Mouse (Mus musculus): ENCODE measurements around the gene Slc35a1.

Gene Slc35a1

DNA sequence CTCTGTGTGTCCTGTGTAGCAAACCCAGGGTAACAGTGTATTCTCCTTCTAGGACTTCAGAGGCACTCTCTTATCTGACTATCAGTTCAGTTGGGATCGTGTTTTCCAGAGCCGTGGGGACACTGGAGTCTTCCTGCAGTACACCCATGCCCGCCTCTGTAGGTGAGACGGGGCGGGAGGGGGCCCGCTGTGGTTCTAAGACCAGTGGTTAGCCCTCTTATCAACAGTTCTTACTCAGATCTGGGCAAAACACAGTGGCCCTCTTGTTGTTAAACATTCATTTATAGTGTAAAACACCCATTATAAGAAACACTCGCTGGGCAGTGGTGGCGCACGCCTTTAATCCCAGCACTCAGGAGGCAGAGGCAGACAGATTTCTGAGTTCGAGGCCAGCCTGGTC is 31.1 kb downstream of the Slc35a1 start:
- no peak for DNase-seq (ENCODE audit: extremely low read depth, low read depth, low spot score)

- no peak for DNase-seq (ENCODE audit: extremely low read depth, low read depth, low spot score)
Observed at GRCm38 (mm10) chr4:34653179-34653578, 34.1 kb downstream of the Slc35a1 start.

DNA sequence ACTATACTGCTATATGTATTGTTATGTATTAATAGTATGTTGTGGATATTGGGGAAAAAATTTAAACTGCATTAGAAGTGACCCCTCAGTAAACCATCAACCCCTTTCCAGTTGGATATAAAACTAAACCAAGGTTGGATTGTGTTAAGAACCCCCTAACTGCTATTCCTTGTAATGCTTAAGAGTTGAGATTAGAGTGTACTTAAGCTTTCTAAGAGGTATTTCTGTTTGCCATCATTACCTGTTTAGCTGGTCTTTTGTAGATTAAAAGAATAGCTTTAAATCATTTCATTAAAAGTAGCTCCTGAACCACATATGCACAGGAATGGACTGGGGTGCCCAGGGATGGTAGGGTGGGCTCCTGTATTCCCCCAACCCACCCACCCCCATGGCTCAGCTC is 42.5 kb downstream of the Slc35a1 start:
- DNase-seq (ENCODE audit: extremely low read depth, low read depth, low spot score): no peak

- DNase-seq (ENCODE audit: extremely low read depth, low read depth, low spot score): no peak
Observed at GRCm38 (mm10) chr4:34640731-34641130, 46.5 kb downstream of the Slc35a1 start.

DNA sequence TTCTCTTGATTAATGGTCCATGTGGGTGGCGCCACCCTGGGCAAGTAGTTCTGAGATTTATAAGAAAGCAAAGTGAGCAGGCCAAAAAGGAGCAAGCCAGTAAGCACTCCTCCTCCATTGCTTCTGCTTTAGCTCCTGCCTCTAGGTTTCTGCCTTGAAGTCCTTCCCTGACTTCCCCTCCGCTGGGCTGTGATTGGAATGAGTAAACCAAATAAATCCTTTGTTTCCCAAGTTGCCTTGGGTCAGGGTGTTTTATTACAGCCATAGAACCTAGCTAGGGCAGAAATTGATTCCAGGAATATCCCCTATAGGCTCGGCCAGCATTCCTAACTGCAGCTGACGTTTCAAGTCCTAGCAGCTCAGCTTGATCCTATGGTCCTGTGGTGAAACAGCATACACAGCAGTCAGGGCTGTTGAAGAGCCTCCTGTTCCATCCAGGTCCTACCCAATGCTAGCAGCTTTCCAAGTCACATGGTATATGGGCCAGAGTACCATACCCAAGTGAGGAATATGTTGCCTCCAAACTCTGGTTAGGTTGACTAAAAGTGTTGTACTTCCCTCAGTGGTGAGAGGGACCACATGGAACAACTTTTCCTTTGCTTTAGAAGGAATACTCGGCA is 47.4 kb downstream of the Slc35a1 start:
- DNase-seq (ENCODE audit: extremely low read depth, low read depth, low spot score): no peak

GRCm38 (mm10) chr4:34637851-34638250 is 49.4 kb downstream of the Slc35a1 start:
- DNase-seq (ENCODE audit: extremely low read depth, low read depth, low spot score): no peak

DNA sequence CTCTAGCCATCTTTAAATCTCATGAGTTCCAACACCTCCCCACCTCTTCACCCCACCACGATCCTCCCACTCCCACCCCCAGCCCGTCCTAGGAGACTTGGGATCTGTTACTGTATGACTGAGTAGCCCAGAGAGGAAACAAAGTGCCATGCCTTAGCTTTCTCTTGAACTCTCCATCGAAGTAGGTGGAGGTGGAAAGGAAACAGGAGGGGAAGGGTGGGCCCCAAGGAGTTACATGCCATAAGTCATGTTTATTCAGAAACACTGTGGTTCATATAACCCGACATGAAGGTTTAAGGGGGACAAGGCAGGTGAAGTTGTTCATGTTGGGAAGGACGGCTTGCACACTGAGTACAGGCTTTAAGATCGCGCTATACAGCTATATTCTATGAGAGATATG is 49.9 kb downstream of the Slc35a1 start:
- no peak for DNase-seq (ENCODE audit: extremely low read depth, low read depth, low spot score)

DNA sequence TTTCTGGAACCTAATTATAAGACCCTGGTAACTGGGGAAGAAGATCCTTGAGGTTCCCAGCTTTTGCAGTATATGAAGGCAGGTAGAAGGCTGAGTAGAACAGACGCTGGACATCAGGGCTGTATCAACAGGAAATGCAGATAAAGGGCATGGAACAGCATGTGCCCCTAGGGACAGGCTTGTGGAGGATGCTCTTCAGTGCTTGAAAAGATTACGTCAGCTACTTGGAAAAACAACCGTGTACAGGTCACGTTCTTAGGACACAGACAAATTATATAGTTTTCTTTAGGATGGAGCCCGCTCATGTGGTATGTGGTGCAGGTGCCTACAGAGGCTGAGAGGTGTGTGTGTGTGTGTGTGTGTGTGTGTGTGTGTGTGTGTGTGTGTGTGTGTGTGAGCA is 51.2 kb downstream of the Slc35a1 start:
- DNase-seq (ENCODE audit: extremely low read depth, low read depth, low spot score): no peak

GRCm38 (mm10) chr4:34634129-34634528 is 53.1 kb downstream of the Slc35a1 start:
- DNase-seq (ENCODE audit: extremely low read depth, low read depth, low spot score): no peak

DNA sequence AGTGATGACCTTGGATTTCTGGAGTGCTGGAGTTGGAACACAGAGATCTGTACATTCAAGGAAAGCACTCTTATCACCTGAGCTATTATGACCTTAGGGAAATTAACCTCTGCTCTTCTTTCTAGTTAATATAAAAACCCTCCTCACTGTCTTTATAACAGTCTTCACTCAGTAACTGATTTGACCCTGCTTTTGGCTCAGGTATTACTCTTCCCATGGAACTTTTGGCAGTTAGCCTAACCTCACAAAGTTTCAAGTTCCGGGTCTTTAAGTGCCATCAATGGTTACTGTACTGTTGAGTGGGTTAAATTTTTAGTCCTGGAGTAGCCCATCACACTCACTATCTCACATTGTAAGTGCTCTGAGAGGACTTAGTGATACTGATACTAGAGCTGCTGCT is 57.3 kb downstream of the Slc35a1 start:
- DNase-seq (ENCODE audit: extremely low read depth, low read depth, low spot score): no peak

GRCm38 (mm10) chr4:34626401-34626800 is 60.8 kb downstream of the Slc35a1 start:
- DNase-seq (ENCODE audit: extremely low read depth, low read depth, low spot score): no peak

DNA sequence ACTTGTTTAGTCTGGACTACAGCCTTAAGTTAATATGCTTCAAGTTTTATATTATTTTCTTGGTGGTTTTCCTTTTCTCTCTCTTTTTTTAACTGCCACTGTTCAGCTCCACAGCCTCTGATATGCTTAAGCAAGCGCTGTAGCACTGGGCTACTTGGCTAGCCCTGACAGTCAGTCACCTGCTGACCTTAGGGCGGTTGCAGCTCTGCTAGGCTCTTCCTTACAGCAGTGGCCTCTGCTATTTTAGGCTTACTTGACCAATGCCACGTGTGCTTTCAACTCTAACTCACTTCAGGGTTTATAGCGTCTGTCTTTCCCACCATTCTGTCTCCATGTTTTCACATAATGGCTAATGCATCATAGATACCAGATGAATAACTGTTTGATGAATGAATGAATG is 61.7 kb downstream of the Slc35a1 start:
- DNase-seq (ENCODE audit: extremely low read depth, low read depth, low spot score): no peak

- no peak for DNase-seq (ENCODE audit: extremely low read depth, low read depth, low spot score)
Observed at GRCm38 (mm10) chr4:34616146-34616545, 71.1 kb downstream of the Slc35a1 start.

DNA sequence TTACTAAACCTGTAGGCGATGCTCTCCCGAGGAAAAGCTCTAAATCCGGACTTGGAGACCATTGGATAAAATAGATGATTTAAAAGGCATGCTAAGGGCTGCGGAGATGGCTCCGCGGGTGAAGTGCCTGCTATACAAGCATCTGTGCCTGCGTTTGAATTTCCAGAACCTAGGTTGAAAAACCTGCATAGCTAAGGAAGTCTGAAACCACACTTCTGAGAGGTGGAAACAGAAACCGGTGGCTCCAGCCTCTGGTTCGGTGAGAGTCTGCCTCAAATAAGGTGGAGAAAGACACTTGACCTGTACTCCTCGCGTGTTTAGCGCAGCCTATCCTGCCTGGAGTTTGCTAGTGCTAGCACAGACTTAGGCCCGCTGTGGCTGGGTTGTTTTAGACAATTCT is 71.9 kb downstream of the Slc35a1 start:
- no peak for DNase-seq (ENCODE audit: extremely low read depth, low read depth, low spot score)

- DNase-seq (ENCODE audit: extremely low read depth, low read depth, low spot score): no peak
Observed at GRCm38 (mm10) chr4:34614630-34615094, 72.6 kb downstream of the Slc35a1 start, which contains the start of the genes Orc3 and Rars2. Gene Orc3, minus strand, starts transcription at chr4:34614944. Gene Rars2, plus strand, starts transcription at chr4:34614957.

- no peak for DNase-seq (ENCODE audit: extremely low read depth, low read depth, low spot score)
Observed at GRCm38 (mm10) chr4:34613571-34614145, 73.6 kb downstream of the Slc35a1 start.
